Mouse (Mus musculus) forebrain, embryonic 14.5 days (tissue): ENCODE data around the gene Hps1. TPM values are rescaled to one million over a fixed set of nuclear protein-coding genes. Genes with fewer than 3 reads are reported as not detected.
"Not testable (repeated sequence)": the region's sequence is repeated elsewhere in the genome, so short reads cannot be mapped to it uniquely, and the experiment has no call there.

ENCODE experiments used
- ATAC-seq: fragments of 200-750 bp; cut with Nextera tagmentation; 2 replicates; pipeline ENCODE4 v1.8.0; 2017; ENCODE audit warnings: mild to moderate bottlenecking, moderate library complexity
- DNase-seq: peaks from one replicate; pipeline ENCODE4 v3.0.0-alpha.2; 2015; ENCODE audit warnings: low spot score
- H3K27ac ChIP-seq: fragments of 300-500 bp; sonication (generic); 2 replicates; pipeline ENCODE4 v1.5.1; 2014; ENCODE audit warnings: low read depth, mild to moderate bottlenecking, control low read depth, low read length, moderate library complexity
- H3K27me3 ChIP-seq: fragments of 300-500 bp; sonication (generic); replicated peaks from 2 replicates; pipeline ENCODE4 v1.6.1; 2014; ENCODE audit warnings: low read length, control low read depth, mixed read lengths; ENCODE audit not compliant: control insufficient read depth, insufficient read depth
- H3K36me3 ChIP-seq: fragments of 300-500 bp; sonication (generic); 2 replicates; pipeline ENCODE4 v1.6.1; 2014; ENCODE audit warnings: low read length, control low read depth; ENCODE audit not compliant: control insufficient read depth, insufficient read depth
- H3K4me1 ChIP-seq: fragments of 300-500 bp; sonication (generic); 2 replicates; pipeline ENCODE4 v1.6.1; 2014; ENCODE audit warnings: antibody characterized with exemption, low read length, control low read depth; ENCODE audit not compliant: control insufficient read depth, insufficient read depth
- H3K4me2 ChIP-seq: fragments of 300-500 bp; sonication (generic); 2 replicates; pipeline ENCODE4 v1.6.1; 2014; ENCODE audit warnings: mild to moderate bottlenecking, control low read depth, low read length
- H3K4me3 ChIP-seq: fragments of 300-500 bp; sonication (generic); 2 replicates; pipeline ENCODE4 v1.5.1; 2014; ENCODE audit warnings: low read depth, low read length, control low read depth
- H3K9ac ChIP-seq: fragments of 300-500 bp; sonication (generic); 2 replicates; pipeline ENCODE4 v1.6.1; 2014; ENCODE audit warnings: mild to moderate bottlenecking, low read length, control low read depth, moderate library complexity
- H3K9me3 ChIP-seq: fragments of 300-500 bp; sonication (generic); replicated peaks from 2 replicates; pipeline ENCODE4 v1.6.1; 2016; ENCODE audit warnings: low read length, control low read depth, mixed read lengths; ENCODE audit not compliant: control insufficient read depth
- WGBS: fragments of 180-500 bp; shearing (Covaris S2); extraction: QIAGEN DNeasy Blood & Tissue Kit; methylation state at CpG from one replicate; pipeline ENCODE4 v1.1.7; 2014; 5-methylcytosine and 5-hydroxymethylcytosine counted together
- polyA plus RNA-seq: library from polyadenylated mRNA; unstranded; fragments of >200 nt; fragmentation: Nextera tagmentation; extraction: Ambion mirVana; gene quantifications from 2 replicates; pipeline ENCODE4 v1.2.1, GENCODE M21; 2014

The Hps1 gene
- polyA plus RNA-seq, 1 experiment from 2014 or later: 8.1 TPM

DNA sequence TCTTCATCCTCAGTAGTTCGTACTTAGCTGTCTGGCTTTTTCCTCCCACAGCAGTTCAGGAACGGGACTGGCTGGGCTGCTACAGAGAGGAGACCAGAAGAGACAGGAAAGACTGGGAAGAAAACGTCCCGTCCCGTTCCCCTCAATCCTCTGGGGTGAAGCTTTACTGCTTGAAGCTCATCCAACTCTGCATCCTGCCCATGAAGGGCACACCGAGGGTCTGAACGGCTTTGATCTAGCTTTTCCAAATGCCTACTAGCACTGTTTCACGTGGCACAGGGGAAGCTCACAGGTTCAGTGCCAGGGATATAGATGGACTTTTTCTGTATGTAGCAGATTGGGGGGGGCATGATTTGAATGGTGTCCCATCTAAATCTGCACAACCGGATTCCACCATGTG is 16.0 kb upstream of the Hps1 start:
- Histone ChIP-seq H3K9me3 (no peaks in the 10 kb centered on the region), H3K4me3 (no peak overlapping the region; the same call in 1 of the 2 replicates), H3K27ac (no peak overlapping the region), H3K36me3 (no peaks in the 10 kb centered on the region), H3K4me2 (peak overlapping the region; percentile 80), H3K4me1 (no peaks in the 10 kb centered on the region), H3K9ac (peak overlapping the region; percentile 67; the same call in 1 of the 2 replicates), H3K27me3 (no peaks in the 10 kb centered on the region)
- DNase-seq (no peak), ATAC-seq (0 out of 2 replicates have a peak, but pooled peaks have one; percentile 9)
- 29% methylated on average over 9 of the region's 9 CpGs for WGBS

DNA sequence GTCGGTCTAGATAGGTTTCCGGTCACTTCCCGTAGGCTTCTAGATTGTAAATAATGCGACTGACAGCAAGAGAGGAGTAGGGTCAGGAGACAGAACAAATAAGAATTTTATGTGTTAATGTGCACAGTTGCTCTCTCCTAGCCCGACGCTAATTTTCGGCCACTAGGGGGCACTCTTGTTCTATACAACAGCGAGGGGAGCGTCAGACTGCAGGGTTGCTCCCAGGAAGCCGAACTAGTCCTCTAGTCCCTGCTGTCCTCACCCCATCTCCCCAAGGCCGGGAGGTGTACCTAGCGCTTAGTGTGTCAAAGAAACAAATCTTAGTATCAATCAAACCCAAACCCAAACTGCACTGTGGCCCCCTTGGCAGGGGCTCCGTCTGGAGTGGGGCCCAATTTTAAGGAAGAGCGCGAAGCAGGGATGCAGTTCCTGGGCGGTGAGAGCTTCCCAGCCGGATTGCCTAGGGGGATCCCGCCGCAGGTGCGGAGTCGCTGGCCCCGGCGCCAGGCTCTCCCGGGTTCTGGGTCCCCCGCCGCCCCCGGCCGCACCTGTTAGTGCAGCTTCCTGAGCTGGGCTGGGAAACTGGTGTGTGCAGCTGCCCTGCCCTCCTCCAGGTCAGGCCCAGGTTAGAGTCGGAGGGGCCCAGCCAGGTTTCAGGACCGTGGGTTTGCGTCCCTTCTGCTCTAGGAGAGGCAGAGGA is 15.3 kb upstream of the Hps1 start:
- WGBS: 2% methylated on average over 31 of the region's 31 CpGs
- no peaks in the 10 kb centered on the region for H3K27me3 ChIP-seq
- no peak overlapping the region for H3K27ac ChIP-seq
- peak; percentile 94 for ATAC-seq
- no peaks in the 10 kb centered on the region for H3K36me3 ChIP-seq
- H3K4me2 ChIP-seq: peak overlapping the region; percentile 80
- peak; percentile 95 for DNase-seq
- H3K9ac ChIP-seq: peak overlapping the region; percentile 67
- no peaks in the 10 kb centered on the region for H3K9me3 ChIP-seq
- no peaks in the 10 kb centered on the region for H3K4me1 ChIP-seq
- peak overlapping the region; percentile 37 for H3K4me3 ChIP-seq

GRCm38 (mm10) chr19:42788311-42788710 is 8.5 kb upstream of the Hps1 start:
- 58% methylated on average over 5 of the region's 5 CpGs for WGBS
- Histone ChIP-seq H3K9me3 (no peaks in the 10 kb centered on the region), H3K36me3 (no peaks in the 10 kb centered on the region), H3K27me3 (no peaks in the 10 kb centered on the region), H3K27ac (no peak overlapping the region), H3K4me2 (no peak overlapping the region), H3K4me3 (no peak overlapping the region), H3K9ac (no peak overlapping the region), H3K4me1 (peaks cover 5% of the 10 kb centered on the region; the same call in 1 of the 2 replicates)
- no peak for DNase-seq
- ATAC-seq: no peak

DNA sequence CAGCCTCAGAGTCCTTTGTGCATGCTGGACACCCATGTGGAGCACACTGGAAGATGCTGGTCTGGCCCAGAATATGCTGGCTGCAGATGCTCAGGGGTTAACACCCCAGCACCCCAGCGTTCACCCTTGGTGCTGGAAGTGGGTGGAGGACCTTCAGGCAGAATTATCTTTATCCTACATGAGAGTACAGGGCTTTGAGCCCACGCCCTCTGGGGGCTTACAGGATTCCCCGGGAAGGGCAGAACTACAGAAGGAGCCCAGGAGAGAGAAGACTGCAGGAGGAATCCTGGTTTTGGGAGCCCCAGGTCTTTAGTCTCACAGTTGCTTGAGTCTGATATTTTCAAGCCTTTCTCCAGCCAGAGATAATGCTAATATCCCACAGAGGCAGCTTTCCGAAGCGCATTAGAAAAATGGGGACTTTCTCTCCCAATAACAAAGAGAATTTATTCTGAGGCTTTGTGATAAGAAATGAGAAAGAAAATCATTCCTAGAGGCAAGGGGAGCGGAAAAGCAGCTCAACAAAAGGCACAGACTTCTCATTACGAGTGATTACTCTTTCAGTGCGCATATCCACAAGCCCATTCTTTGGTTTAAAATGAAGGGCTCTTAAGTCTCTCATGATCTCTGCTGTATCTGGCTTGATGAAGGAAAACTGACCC is 5.9 kb upstream of the Hps1 start:
- Histone ChIP-seq H3K4me2 (no peak overlapping the region), H3K27me3 (no peaks in the 10 kb centered on the region), H3K9ac (peak overlapping the region; percentile 9; the same call in 1 of the 2 replicates), H3K27ac (no peak overlapping the region), H3K4me1 (peaks cover 5% of the 10 kb centered on the region; the same call in 1 of the 2 replicates), H3K9me3 (no peaks in the 10 kb centered on the region), H3K4me3 (no peak overlapping the region), H3K36me3 (no peaks in the 10 kb centered on the region)
- peak; percentile 33 for DNase-seq
- ATAC-seq: no peak
- WGBS: 13% methylated on average over 8 of the region's 8 CpGs

GRCm38 (mm10) chr19:42785129-42785528 is 5.4 kb upstream of the Hps1 start:
- H3K4me1 ChIP-seq: peaks cover 5% of the 10 kb centered on the region; the same call in 1 of the 2 replicates
- H3K27ac ChIP-seq: no peak overlapping the region
- H3K4me3 ChIP-seq: no peak overlapping the region
- DNase-seq (peak; percentile 28), ATAC-seq (no peak)
- no peak overlapping the region for H3K4me2 ChIP-seq
- H3K27me3 ChIP-seq: no peaks in the 10 kb centered on the region
- no peak overlapping the region for H3K9ac ChIP-seq
- H3K36me3 ChIP-seq: no peaks in the 10 kb centered on the region
- WGBS: 27% methylated on average over 2 of the region's 2 CpGs
- H3K9me3 ChIP-seq: no peaks in the 10 kb centered on the region

DNA sequence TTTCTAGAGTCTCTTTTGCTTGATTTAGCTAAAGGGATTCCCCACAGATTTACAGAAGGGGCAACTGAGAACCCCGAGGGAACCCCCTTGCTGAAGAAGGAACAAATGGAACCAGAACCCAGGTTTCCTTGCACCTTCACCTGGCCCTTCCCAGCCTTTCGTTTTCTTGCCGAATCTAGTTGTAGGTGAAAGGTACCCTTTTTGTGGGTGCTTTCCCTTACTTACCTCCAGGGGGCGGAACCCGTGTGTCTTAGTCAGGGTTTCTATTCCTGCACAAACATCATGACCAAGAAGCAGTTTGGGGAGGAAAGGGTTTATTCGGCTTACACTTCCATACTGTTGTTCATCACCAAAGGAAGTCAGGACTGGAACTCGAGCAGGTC is 369 bp upstream of the Hps1 start:
- H3K4me1 ChIP-seq, H3K27me3 ChIP-seq, H3K9me3 ChIP-seq, ATAC-seq, DNase-seq, H3K36me3 ChIP-seq: not testable (repeated sequence)
- peak overlapping the region; percentile 80 for H3K27ac ChIP-seq
- WGBS: 59% methylated on average over 7 of the region's 7 CpGs
- peak overlapping the region; percentile 70 for H3K9ac ChIP-seq
- H3K4me2 ChIP-seq: peak overlapping the region; percentile 58
- H3K4me3 ChIP-seq: peak overlapping the region; percentile 61

- no peak overlapping the region for H3K27ac ChIP-seq
- H3K4me3 ChIP-seq: no peak overlapping the region
- no peaks in the 10 kb centered on the region for H3K9me3 ChIP-seq
- H3K27me3 ChIP-seq: no peaks in the 10 kb centered on the region
- no peaks in the 10 kb centered on the region; the same call in 1 of the 2 replicates for H3K4me1 ChIP-seq
- ATAC-seq (no peak), DNase-seq (no peak)
- WGBS: 83% methylated on average over 5 of the region's 5 CpGs
- no peaks in the 10 kb centered on the region for H3K36me3 ChIP-seq
- no peak overlapping the region for H3K9ac ChIP-seq
- no peak overlapping the region for H3K4me2 ChIP-seq
Observed at GRCm38 (mm10) chr19:42777801-42778200, 2.0 kb downstream of the Hps1 start.

DNA sequence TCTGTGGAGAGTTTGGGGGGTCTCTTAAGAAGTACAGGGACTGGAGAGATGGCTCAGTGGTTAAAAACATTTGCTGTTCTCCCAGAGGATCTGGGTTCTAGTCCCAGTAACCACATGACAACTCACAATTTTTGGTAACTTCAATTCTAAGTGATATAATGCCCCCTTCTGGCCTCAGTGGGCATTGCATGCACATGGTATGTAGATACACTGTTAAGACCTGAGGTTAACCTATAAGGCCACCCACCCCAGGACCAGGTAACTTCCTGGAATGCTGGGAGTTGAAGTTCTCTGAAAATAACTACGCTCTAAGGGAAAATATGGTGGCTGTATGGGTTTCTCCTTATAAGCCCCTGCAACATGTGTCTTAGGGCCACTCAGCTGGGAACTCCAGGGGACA is 3.0 kb downstream of the Hps1 start:
- Histone ChIP-seq H3K9ac (no peak overlapping the region), H3K27ac (no peak overlapping the region), H3K27me3 (no peaks in the 10 kb centered on the region), H3K9me3 (no peaks in the 10 kb centered on the region), H3K4me1 (no peaks in the 10 kb centered on the region; the same call in 1 of the 2 replicates), H3K4me3 (no peak overlapping the region), H3K4me2 (no peak overlapping the region), H3K36me3 (no peaks in the 10 kb centered on the region)
- no peak for ATAC-seq
- DNase-seq: peak; percentile 20
- 97% methylated on average over 1 of the region's 1 CpGs for WGBS
